Mouse (Mus musculus) intestine, embryonic 14.5 days (tissue): ENCODE data around the gene Gm11634. TPM values are rescaled to one million over a fixed set of nuclear protein-coding genes. Genes with fewer than 3 reads are reported as not detected.
"Not testable (repeated sequence)": the region's sequence is repeated elsewhere in the genome, so short reads cannot be mapped to it uniquely, and the experiment has no call there.

Experiments
- ATAC-seq: fragments of 200-750 bp; cut with Nextera tagmentation; replicated peaks from 2 replicates; pipeline ENCODE4 v1.8.0; 2017; ENCODE audit warnings: low read depth, moderate number of reproducible peaks, moderate TSS enrichment, moderate library complexity; ENCODE audit not compliant: low FRiP score, low TSS enrichment
- DNase-seq: peaks from one replicate; pipeline ENCODE4 v3.0.0-alpha.2; 2018; ENCODE audit warnings: low spot score
- H3K27ac ChIP-seq: fragments of 300-500 bp; sonication (generic); 2 replicates; pipeline ENCODE4 v1.5.1; 2014; ENCODE audit warnings: low read depth, mild to moderate bottlenecking, control low read depth
- H3K27me3 ChIP-seq: fragments of 300-500 bp; sonication (generic); replicated peaks from 2 replicates; pipeline ENCODE4 v1.6.1; 2014; ENCODE audit warnings: low read length, control low read depth; ENCODE audit not compliant: control insufficient read depth, insufficient read depth
- H3K36me3 ChIP-seq: fragments of 300-500 bp; sonication (generic); 2 replicates; pipeline ENCODE4 v1.6.1; 2014; ENCODE audit warnings: low read length, control low read depth; ENCODE audit not compliant: control insufficient read depth, insufficient read depth
- H3K4me1 ChIP-seq: fragments of 300-500 bp; sonication (generic); replicated peaks from 2 replicates; pipeline ENCODE4 v1.6.1; 2014; ENCODE audit warnings: low read length, control low read depth, mixed read lengths; ENCODE audit not compliant: control insufficient read depth, insufficient read depth
- H3K4me2 ChIP-seq: fragments of 300-500 bp; sonication (generic); 2 replicates; pipeline ENCODE4 v1.6.1; 2014; ENCODE audit warnings: low read length
- H3K4me3 ChIP-seq: fragments of 300-500 bp; sonication (generic); 2 replicates; pipeline ENCODE4 v1.5.1; 2014; ENCODE audit warnings: low read depth, low read length, control low read depth, mixed read lengths
- H3K9ac ChIP-seq: fragments of 300-500 bp; sonication (generic); 2 replicates; pipeline ENCODE4 v1.6.1; 2014; ENCODE audit warnings: mild to moderate bottlenecking, low read length
- H3K9me3 ChIP-seq: fragments of 300-500 bp; sonication (generic); 2 replicates; pipeline ENCODE4 v1.6.1; 2016; ENCODE audit warnings: low read length, control low read depth; ENCODE audit not compliant: control insufficient read depth
- WGBS: fragments of 180-500 bp; shearing (Covaris S2); extraction: QIAGEN DNeasy Blood & Tissue Kit; methylation state at CpG from one replicate; pipeline ENCODE4 v1.1.7; 2014; 5-methylcytosine and 5-hydroxymethylcytosine counted together
- polyA plus RNA-seq: library from polyadenylated mRNA; unstranded; fragments of >200 nt; fragmentation: Nextera tagmentation; extraction: Ambion mirVana; gene quantifications from 2 replicates; pipeline ENCODE4 v1.2.1, GENCODE M21; 2014

Gm11634 gene
- polyA plus RNA-seq, 1 experiment from 2014 or later, result not detected

DNA sequence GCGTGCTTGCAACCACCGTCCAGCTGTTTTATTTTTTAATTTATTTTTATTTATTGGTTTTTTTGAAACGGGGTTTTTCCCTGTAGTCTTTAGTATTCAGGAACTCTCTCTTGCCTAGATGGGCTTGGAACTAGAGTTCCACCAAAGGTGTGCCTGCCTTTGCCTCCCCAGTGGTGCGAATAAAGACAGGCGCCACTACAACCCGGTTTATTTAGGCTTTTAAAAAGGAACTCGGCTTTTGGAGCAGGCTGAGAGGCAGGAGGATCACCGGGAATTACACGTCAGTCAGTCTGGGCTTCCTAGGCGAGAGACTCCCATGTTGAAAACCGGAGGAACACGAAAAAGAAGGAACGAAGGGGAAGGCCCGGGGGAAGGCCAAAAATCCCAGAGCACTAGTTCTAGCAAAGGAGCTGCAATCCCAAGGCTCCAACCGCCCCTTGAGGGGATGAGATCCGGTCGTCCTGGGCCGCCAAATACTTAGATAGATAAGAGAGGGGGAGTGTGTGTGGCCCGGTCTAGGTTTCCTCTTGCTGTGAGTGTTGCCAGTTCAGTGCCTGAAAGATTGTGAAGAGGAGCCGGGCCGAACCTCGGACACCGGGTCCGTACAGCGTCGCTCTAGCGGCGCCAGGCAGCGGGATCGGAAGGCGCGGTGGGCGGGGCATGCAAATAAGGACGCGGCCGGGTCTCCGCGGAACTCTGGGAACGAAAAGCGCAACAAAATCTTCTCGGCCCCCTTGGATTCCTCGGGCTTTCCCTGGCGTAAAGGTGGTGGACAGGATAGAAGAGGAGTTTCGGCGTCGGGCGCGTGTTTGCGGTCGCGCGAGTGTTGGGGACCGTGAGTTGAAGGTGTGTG, 42.0 kb upstream of the Gm11634 start:
- peak overlapping the region; percentile 35 for H3K9ac ChIP-seq
- H3K9me3 ChIP-seq, H3K4me1 ChIP-seq, H3K27me3 ChIP-seq, H3K36me3 ChIP-seq: not testable (repeated sequence)
- peak; percentile 88 for DNase-seq
- peak overlapping the region; percentile 82 for H3K27ac ChIP-seq
- ATAC-seq, result peak; percentile 80
- 5% methylated on average over 51 of the region's 53 CpGs for WGBS
- H3K4me2 ChIP-seq, result peak overlapping the region; percentile 46
- peak overlapping the region; percentile 29 for H3K4me3 ChIP-seq

DNA sequence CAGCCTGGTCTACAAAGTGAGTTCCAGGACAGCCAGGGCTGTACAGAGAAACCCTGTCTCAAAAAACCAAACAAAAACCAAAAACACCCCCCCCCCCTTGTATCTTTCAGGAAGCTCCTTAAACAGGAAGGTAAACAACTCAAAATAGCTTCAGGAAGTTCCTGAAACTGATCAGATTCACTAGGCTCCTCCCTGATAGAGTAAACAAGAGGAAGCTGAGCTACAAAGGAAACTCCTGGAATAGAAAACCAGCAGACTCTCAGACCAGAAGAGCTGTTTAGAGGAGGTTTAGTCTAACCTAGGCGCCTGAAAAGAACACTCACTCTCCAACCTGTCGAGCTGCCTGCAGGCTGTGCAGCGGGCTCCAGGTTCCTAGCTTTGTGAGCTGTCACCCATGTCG, 40.7 kb upstream of the Gm11634 start:
- Histone ChIP-seq H3K9ac (no peak overlapping the region), H3K36me3 (peaks cover 13% of the 10 kb centered on the region), H3K27me3 (no peaks in the 10 kb centered on the region), H3K4me2 (no peak overlapping the region), H3K4me1 (no peaks in the 10 kb centered on the region; the same call in 1 of the 2 replicates), H3K27ac (no peak overlapping the region), H3K4me3 (no peak overlapping the region), H3K9me3 (no peaks in the 10 kb centered on the region)
- ATAC-seq (no peak), DNase-seq (no peak)
- WGBS, result 94% methylated on average over 4 of the region's 4 CpGs

DNA sequence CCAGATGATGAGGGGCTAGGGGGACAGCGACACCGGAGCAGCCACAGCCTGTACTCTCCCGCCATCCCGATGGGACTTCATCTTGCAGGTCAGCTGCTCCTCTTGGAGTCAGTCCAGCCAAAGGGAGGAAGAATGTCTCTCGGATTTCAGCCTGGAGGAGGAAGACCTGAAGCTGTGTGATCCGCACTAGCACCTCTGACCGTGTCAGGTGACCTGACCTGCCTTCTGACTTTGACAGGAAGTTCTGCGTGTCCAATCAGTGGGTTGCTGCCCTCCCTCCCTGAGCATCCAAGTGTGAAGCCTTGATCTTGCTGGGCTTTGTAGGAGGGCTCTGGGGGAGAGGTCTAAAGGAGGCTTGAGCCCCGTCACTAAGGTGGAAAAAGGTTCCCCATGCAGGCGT, 36.6 kb upstream of the Gm11634 start:
- Histone ChIP-seq H3K9ac (no peak overlapping the region), H3K4me1 (no peaks in the 10 kb centered on the region), H3K4me3 (no peak overlapping the region), H3K27me3 (no peaks in the 10 kb centered on the region), H3K36me3 (peaks cover 19% of the 10 kb centered on the region), H3K27ac (no peak overlapping the region), H3K4me2 (no peak overlapping the region), H3K9me3 (no peaks in the 10 kb centered on the region)
- 78% methylated on average over 10 of the region's 10 CpGs for WGBS
- no peak for ATAC-seq
- no peak for DNase-seq

DNA sequence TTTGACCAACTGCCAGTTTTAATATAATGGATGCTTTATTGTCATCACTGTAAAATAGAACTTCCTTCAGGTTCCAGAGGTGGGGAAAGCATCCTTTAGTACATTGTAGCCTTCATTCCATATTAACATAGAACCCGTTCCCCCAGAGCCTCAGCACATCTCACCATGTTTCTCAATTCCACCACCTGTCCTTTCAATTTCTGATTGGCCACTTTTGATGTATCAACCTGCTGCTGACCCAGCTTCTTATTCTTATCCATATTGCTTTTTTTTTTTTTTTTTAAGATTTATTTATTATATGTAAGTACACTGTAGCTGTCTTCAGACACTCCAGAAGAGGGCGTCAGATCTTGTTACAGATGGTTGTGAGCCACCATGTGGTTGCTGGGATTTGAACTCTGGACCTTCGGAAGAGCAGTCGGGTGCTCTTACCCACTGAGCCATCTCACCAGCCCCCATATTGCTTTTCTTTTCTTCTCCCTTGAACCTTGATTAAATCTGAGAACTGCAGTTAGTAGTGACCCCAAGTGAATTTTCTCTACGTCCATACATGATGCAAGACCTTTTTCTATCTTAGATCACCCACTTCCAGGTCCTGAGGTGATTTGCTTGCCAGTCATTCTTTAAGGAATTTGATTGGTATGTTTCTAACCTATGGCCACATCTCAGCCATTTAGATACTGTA, 29.8 kb upstream of the Gm11634 start:
- Histone ChIP-seq H3K4me2 (peak overlapping the region; percentile 88), H3K9ac (peak overlapping the region; percentile 70), H3K4me3 (peak overlapping the region; percentile 53)
- not testable (repeated sequence) for H3K9me3 ChIP-seq, H3K4me1 ChIP-seq, H3K27me3 ChIP-seq, ATAC-seq, H3K36me3 ChIP-seq, H3K27ac ChIP-seq, DNase-seq
- 70% methylated on average over 4 of the region's 5 CpGs for WGBS

DNA sequence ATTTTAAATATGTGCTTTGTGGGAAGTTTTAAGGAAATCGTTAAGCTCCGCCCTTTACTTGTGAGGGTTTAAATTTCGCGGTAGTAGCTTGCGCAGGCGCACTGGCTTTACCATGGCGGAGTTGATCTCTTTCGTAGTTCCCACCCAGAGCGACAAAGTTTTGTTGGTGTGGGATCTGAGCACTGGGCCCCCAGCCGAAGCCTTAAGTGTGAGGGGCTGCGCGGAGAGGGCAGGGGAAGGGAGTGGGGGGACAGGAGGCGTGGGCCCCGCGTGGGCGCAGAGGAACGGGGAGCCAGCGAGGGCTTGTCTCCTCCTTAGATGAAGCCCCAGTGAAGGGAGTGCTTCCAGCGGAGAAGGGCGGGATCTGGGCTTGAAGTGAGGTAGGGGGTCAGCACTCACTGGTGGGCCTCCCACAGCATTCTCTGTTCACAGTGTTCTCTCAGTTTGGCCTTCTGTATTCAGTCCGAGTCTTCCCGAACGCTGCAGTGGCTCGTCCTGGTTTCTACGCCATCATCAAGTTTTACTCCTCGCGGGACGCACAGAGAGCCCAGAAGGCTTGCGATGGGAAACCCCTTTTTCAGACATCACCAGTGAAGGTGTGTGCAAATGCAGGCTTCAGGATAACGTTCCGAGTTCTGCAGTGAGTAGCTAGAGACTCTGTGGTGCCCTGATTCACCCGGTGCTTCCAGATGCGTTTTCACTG, 29.0 kb upstream of the Gm11634 start:
- H3K4me3 ChIP-seq, result peak overlapping the region; percentile 53
- H3K27ac ChIP-seq, result peak overlapping the region; percentile 98
- no peaks in the 10 kb centered on the region for H3K4me1 ChIP-seq
- no peaks in the 10 kb centered on the region for H3K9me3 ChIP-seq
- under 1% methylated on average over 33 of the region's 33 CpGs for WGBS
- peak overlapping the region; percentile 88 for H3K4me2 ChIP-seq
- H3K36me3 ChIP-seq, result no peaks in the 10 kb centered on the region; the same call in 1 of the 2 replicates
- ATAC-seq, result peak; percentile 53
- DNase-seq, result peak; percentile 98
- H3K27me3 ChIP-seq, result no peaks in the 10 kb centered on the region
- peak overlapping the region; percentile 70 for H3K9ac ChIP-seq

DNA sequence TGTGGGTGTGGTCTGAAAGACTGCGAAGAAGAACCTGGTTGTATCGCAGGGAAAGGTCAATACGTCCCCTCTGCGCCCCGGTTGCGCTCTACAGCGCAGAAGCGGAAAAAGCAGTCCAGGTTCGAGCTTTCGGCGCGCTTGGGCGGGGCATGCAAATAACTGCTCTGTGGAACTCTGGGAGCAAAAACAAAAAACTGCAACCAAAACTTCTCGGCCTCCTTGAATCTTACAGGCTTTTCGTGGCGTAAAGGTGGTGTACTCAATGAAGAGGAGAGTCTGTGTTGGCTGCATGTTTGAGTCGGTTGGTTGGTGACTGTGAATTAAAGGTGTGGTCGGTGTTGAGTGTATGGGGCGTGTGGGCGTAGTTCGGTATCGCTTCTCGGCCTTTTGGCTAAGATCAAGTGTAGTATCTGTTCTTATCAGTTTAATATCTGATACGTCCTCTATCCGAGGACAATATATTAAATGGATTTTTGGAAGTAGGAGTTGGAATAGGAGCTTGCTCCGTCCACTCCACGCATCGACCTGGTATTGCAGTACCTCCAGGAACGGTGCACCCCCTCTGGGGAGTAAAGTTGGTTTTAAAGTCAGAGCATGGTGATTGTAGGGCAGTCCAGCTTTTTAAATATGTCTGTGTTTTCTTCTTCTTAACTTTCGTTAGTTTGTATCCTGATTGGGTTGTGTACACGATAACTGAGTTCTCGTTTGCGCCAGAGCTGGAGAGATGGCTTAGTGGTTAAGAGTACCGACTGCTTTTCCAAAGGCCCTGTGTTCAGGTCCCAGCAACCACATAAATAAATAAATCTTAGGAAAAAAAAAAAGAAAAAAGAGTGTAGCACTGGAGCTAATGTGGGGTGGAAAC, 28.2 kb upstream of the Gm11634 start, which contains the start of gene Rdm1:
Gene Rdm1, plus strand, starts transcription at position 201 of the 862 bp plus-strand sequence.
- Histone ChIP-seq H3K27ac (peak within 1 kb of the TSS; percentile 98), H3K4me1 (no peaks in the 10 kb centered on the region), H3K36me3 (no peaks in the 10 kb centered on the region; the same call in 1 of the 2 replicates), H3K9me3 (no peaks in the 10 kb centered on the region), H3K9ac (peak within 1 kb of the TSS; percentile 70), H3K4me2 (peak within 1 kb of the TSS; percentile 88), H3K4me3 (peak within 1 kb of the TSS; percentile 53), H3K27me3 (no peaks in the 10 kb centered on the region)
- ATAC-seq, result peak; percentile 93
- peak; percentile 92 for DNase-seq
- under 1% methylated on average over 34 of the region's 34 CpGs for WGBS

DNA sequence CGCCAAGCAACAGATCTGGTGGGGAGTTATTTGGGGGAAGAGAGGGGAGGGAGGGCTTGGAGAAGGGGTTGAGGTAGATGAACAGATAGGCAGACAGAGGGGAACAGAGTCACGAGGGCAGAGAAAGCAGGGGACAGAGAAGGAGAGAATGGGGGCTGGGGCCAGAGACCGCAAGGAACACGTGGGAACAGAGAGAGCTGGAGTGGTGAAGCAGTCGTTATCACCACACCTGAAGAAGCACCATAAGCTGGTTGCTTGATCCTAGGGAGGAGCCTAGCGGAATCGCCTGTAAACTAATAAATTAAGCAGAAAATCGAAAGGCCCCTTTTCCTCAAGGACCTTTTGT, 27.6 kb upstream of the Gm11634 start:
- 3% methylated on average over 8 of the region's 8 CpGs for WGBS
- H3K4me1 ChIP-seq, result no peaks in the 10 kb centered on the region
- no peaks in the 10 kb centered on the region for H3K9me3 ChIP-seq
- H3K27ac ChIP-seq, result peak overlapping the region; percentile 98
- ATAC-seq (peak; percentile 20), DNase-seq (no peak)
- peak overlapping the region; percentile 51 for H3K9ac ChIP-seq
- H3K4me3 ChIP-seq, result peak overlapping the region; percentile 39
- H3K4me2 ChIP-seq, result peak overlapping the region; percentile 57
- H3K36me3 ChIP-seq, result no peaks in the 10 kb centered on the region; the same call in 1 of the 2 replicates
- H3K27me3 ChIP-seq, result no peaks in the 10 kb centered on the region
